Mouse (Mus musculus) stomach, postnatal 0 days (tissue): ENCODE data around the gene Brwd1.

ENCODE experiments used
- CTCF ChIP-seq: IDR thresholded peaks from 2 replicates; pipeline ENCODE4 v1.5.1; 2016; ENCODE audit warnings: antibody characterized with exemption, low read depth, mild to moderate bottlenecking, moderate library complexity
- EP300 ChIP-seq: optimal IDR thresholded peaks from 2 replicates; pipeline ENCODE3; 2016; ENCODE audit warnings: antibody characterized with exemption

DNA sequence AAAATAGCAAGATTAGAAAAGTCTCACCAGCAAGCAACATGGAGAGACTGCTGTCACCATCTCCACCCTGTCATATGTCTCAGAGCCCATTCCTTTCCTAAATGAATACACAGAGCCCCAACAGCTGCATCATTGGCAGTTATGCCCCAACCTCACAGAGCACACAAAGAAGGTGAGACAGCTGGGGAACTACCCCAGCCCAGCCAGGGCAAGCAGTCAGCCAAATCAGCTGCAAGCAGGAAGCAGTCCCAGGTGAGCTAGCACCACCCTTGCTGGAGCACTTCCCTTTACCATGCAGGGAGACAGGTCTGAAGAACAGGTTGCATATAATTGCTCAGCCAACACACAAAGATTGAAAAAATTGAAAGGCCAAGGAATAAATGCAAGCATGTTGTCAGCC lies 3.3 kb upstream of the Brwd1 start:
- TF ChIP-seq EP300 (no peak), CTCF (no peak)
